Mouse (Mus musculus) ovary, postnatal 36 days (tissue): Measurements from ENCODE around the gene Cbx3.
"Not testable (repeated sequence)": the region's sequence is repeated elsewhere in the genome, so short reads cannot be mapped to it uniquely, and the experiment has no call there.

Experiments
- DNase-seq: peaks from one replicate; pipeline ENCODE4 v3.0.0; 2022; ENCODE audit warnings: low spot score, mixed read lengths

The Cbx3 gene

GRCm38 (mm10) chr6:51471179-51471505 is 982 bp downstream of the Cbx3 start:
- DNase-seq: no peak

- no peak for DNase-seq
These were observed 1.6 kb downstream of the Cbx3 start for GRCm38 (mm10) chr6:51471782-51472181.

DNA sequence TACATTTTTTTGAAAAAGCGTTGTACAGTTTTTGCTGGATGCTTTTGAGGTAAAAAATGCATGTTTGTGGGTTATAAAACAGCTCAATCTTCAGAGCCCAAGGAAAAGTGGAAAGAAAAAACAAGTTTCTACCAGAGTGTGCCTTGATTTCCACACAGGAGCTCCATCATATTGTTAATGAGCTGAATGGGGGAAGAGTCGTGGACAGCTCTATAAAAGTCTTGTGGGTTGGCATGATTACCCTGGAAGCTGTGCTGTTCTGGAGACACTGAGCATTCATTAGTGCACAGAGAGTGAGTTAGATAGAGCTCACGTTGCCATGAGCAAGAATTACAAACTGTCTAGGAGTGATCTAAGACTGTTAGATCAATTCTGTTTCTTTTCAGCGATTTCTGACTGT is 2.1 kb downstream of the Cbx3 start:
- DNase-seq: no peak

DNA sequence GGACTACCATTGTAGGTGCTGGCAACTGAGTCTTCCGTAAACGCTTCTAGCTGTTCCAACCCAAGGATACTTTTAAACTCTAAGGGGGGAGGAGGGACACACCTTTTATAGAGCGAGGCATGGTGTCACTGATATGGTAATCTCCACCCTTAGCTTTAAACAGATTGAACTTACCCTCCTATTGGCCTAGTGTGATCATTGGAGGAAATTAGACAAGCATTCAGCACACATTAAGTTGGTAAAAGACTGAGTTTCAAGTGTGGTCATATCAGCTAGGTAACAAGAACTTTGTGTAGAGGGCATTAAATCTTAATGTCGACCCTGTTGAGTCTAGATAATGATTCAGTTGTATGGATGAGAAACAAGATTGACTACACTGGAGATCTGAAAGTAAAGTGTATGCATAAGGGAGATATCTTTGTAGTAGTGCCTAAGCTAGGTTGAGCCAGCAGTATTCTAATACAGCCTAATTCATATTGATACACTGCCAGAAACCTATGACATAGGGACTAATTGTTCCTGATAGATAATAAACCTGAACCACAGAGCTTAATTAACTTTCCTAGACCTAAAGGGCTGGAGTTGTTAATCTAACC is 9.1 kb downstream of the Cbx3 start:
- no peak for DNase-seq

GRCm38 (mm10) chr6:51481548-51481947 is 11.4 kb downstream of the Cbx3 start:
- no peak for DNase-seq

- no peak for DNase-seq
These were observed 13.7 kb downstream of the Cbx3 start for GRCm38 (mm10) chr6:51483861-51484260.

DNA sequence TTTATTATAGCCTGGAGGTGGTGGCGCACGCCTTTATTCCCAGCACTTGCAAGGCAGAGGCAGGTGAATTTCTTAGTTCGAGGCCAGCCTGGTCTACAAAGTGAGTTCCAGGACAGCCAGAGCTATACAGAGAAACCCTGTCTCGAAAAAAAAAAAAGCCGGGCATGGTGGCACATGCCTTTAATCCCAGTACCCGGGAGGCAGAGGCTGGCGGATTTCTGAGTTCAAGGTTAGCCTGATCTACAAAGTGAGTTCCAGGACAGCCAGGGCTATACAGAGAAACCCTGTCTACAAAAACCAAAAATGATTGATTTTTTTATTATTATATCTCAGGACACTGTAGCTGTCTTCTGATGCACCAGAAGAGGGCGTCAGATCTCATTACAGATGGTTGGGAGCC is 14.4 kb downstream of the Cbx3 start:
- not testable (repeated sequence) for DNase-seq

GRCm38 (mm10) chr6:51485646-51486045 is 15.5 kb downstream of the Cbx3 start:
- DNase-seq: no peak

- DNase-seq: no peak
These were observed 16.0 kb downstream of the Cbx3 start for GRCm38 (mm10) chr6:51486076-51486710.

GRCm38 (mm10) chr6:51486731-51487130 is 16.6 kb downstream of the Cbx3 start:
- no peak for DNase-seq

- peak; percentile 35 for DNase-seq
These were observed 19.6 kb downstream of the Cbx3 start for GRCm38 (mm10) chr6:51489787-51490186.

DNA sequence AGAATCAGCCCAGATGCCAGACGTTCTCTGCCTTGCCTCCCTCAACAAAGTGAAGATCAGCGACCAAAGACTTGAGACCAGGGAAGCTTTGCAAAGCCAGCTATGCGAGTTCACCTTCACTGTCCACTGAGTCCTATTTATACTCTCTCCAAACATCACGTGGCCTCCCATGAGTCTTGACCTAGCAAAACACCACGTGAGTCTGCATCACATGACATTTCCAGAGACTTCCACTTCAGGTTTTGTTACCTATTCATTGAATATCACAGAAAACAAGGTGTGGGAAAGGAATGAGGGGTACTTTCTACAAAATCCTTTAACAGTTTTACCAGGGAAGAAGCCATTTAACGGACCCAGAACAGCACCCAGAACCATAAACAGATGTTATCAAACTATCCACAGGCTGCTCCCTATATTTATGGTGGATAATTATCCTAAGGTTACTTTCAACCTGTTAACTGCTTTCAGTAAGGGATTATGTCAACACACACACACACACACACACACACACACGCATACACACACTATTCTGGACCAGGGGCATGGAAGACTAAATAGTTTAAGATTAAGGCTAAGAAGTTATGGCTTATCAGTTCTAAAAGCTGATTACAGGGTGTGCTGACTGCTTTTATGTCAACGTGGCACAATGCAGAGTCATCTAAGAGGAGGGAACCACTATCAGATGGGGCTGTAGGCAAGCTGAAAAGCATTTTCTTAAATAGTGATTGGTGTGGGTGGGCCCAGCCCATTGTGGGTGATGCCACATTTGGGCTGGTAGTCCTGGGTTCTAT is 27.4 kb downstream of the Cbx3 start:
- no peak for DNase-seq

- no peak for DNase-seq
These were observed 35.5 kb downstream of the Cbx3 start for GRCm38 (mm10) chr6:51505671-51506070.

- no peak for DNase-seq
These were observed 37.4 kb downstream of the Cbx3 start for GRCm38 (mm10) chr6:51507556-51507955.

GRCm38 (mm10) chr6:51508750-51509648 is 38.8 kb downstream of the Cbx3 start:
- peak; percentile 72 for DNase-seq

- DNase-seq: peak; percentile 36
These were observed 39.9 kb downstream of the Cbx3 start for GRCm38 (mm10) chr6:51510094-51510493.

GRCm38 (mm10) chr6:51510946-51511345 is 40.8 kb downstream of the Cbx3 start:
- no peak for DNase-seq

DNA sequence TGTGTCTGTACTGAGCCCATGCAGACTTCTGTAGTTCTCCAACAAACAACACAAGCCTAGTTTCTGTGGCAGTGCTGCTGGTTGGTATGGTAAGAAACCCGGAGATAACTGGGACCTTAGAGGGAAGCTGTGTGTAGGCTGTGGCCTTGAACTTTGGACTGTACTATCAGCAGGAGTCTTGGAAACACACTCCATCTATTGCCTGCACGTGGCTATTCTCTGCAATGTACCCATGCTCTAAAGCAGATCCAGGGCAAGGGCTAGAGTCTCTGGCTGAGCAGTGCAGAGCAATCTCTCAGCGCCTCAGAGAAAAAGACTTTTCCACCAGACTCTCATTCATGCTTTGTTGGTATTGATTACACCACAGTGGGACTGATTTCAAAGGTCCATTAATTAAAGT is 43.6 kb downstream of the Cbx3 start:
- DNase-seq: no peak

- DNase-seq: no peak
These were observed 44.7 kb downstream of the Cbx3 start for GRCm38 (mm10) chr6:51514860-51515259.

- no peak for DNase-seq
These were observed 53.1 kb downstream of the Cbx3 start for GRCm38 (mm10) chr6:51523310-51523709.

GRCm38 (mm10) chr6:51523807-51524320 is 53.7 kb downstream of the Cbx3 start, which contains the start of gene Snx10:
Gene Snx10, plus strand, starts transcription at chr6:51523901.
- DNase-seq: peak; percentile 60

DNA sequence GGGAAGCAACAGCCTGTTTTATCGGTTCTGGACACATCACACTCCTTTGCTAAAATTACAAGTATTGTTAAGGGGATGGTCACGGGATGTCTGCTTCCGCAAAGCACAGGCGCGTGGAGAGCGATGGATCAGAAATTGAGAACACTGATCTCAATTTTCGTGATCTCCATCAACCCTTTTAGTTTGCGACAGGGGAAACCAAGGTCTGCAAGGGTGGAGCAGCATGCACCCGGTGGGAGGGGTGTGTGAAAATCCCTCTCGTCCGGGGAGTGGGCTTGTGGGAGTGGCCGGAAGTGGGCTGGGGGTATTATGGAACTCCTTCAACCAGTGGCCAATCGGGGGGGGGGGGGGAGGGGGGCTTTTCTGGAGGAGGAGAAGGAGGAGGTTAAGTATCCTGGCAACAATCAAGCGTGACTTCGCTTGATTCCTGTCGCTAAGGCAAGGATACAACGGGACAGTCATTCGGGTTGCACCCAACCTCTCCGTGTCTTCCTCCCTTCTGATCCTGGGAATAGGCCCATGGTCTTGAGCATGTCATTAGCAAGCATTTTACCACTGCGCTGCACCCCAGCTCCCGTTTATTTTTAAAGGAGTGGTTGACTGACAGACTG is 54.3 kb downstream of the Cbx3 start:
- no peak for DNase-seq
